8 mouse cellular contexts compared by ENCODE assay signal in the genomic region with DNA sequence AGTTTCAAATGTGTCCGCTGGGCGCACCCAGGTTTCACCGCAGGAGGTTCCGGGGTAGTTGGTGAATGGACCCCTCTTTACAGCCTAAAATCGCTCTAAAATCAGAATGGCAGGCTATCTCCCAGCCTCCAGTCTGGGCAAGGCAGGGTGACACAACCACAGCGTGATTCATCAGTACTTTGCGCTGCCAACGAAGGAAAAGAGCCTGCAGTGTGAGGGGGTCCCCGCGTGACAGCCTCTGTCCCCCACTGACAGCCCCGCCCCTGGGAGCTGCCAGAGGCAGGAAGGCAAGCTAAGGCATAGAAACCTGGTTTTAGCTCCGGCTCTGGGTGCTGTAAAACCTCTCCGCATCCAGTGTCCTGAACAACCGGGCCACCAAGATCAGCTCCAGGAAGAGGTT. TPM values are rescaled to one million over a fixed set of nuclear protein-coding genes. Genes with fewer than 3 reads are reported as not detected.
DNase-seq lines count a peak whose midpoint lies in the region; ATAC-seq and TF ChIP-seq lines count a peak whose summit lies in the region.

No protein-coding gene starts in this region.

- no peak overlapping the region for H3K27ac ChIP-seq in embryonic facial prominence, embryonic 14.5 days (replicated peaks; ENCODE audit: low read depth, low read length)
- no peak overlapping the region for H3K27ac ChIP-seq in hindbrain, postnatal 0 days
- H3K27ac ChIP-seq in stomach, embryonic 15.5 days, result no peak overlapping the region

- H3K4me1 ChIP-seq in embryonic facial prominence, embryonic 14.5 days (ENCODE audit: control insufficient read depth, insufficient read depth, low read length), result peaks cover 7% of the 10 kb centered on the region
- H3K4me1 ChIP-seq in hindbrain, postnatal 0 days (ENCODE audit: insufficient read depth, low read length), result peaks cover 3% of the 10 kb centered on the region; the same call in 1 of the 2 replicates
- H3K4me1 ChIP-seq in stomach, embryonic 15.5 days, result peaks cover 27% of the 10 kb centered on the region

- no peaks in the 10 kb centered on the region for H3K36me3 ChIP-seq in embryonic facial prominence, embryonic 14.5 days (ENCODE audit: control insufficient read depth, insufficient read depth, low read length)
- no peaks in the 10 kb centered on the region for H3K36me3 ChIP-seq in hindbrain, postnatal 0 days (ENCODE audit: insufficient read depth, low read length)
- no peaks in the 10 kb centered on the region for H3K36me3 ChIP-seq in stomach, embryonic 15.5 days

- no peak; the same call in 1 of the 2 replicates for ATAC-seq in embryonic facial prominence, embryonic 14.5 days (ENCODE audit: low read depth)
- ATAC-seq in hindbrain, postnatal 0 days, result no peak
- ATAC-seq in megakaryocyte, adult 5-6 weeks (ENCODE audit: poor library complexity, severe bottlenecking), result peak; percentile 49
- ATAC-seq in stomach, embryonic 15.5 days (ENCODE audit: insufficient read depth, low FRiP score, low read depth), result no peak

- peak overlapping the region; percentile 55 for H3K9ac ChIP-seq in embryonic facial prominence, embryonic 14.5 days (ENCODE audit: low read depth, low read length)
- peak overlapping the region; percentile 47; the same call in 1 of the 2 replicates for H3K9ac ChIP-seq in hindbrain, postnatal 0 days (replicated peaks; ENCODE audit: low read length)
- 0 out of 2 replicates have a peak overlapping the region, but pooled peaks have one; percentile 20 for H3K9ac ChIP-seq in stomach, embryonic 15.5 days

- no peak for TF ChIP-seq CTCF in hindbrain, postnatal 0 days (IDR thresholded peaks at IDR 0.05; ENCODE audit: low read depth)

- 9% methylated on average over 14 of the region's 14 CpGs for WGBS in embryonic facial prominence, embryonic 14.5 days
- WGBS in hindbrain, postnatal 0 days, result 11% methylated on average over 14 of the region's 14 CpGs
- 4% methylated on average over 14 of the region's 14 CpGs for WGBS in stomach, embryonic 15.5 days

- H3K27me3 ChIP-seq in embryonic facial prominence, embryonic 14.5 days (replicated peaks; ENCODE audit: control insufficient read depth, insufficient read depth, low read length), result peaks cover 44% of the 10 kb centered on the region
- peaks cover 19% of the 10 kb centered on the region; the same call in 1 of the 2 replicates for H3K27me3 ChIP-seq in hindbrain, postnatal 0 days (ENCODE audit: insufficient read depth, low read length)
- peaks cover 19% of the 10 kb centered on the region; the same call in 1 of the 2 replicates for H3K27me3 ChIP-seq in stomach, embryonic 15.5 days (replicated peaks)

- H3K9me3 ChIP-seq in embryonic facial prominence, embryonic 14.5 days (ENCODE audit: control insufficient read depth, low read length), result no peaks in the 10 kb centered on the region
- H3K9me3 ChIP-seq in hindbrain, postnatal 0 days (ENCODE audit: low read length), result no peaks in the 10 kb centered on the region
- H3K9me3 ChIP-seq in stomach, embryonic 15.5 days, result no peaks in the 10 kb centered on the region

- H3K4me2 ChIP-seq in embryonic facial prominence, embryonic 14.5 days (ENCODE audit: low read depth, low read length), result peak overlapping the region; percentile 94
- peak overlapping the region; percentile 99 for H3K4me2 ChIP-seq in hindbrain, postnatal 0 days (ENCODE audit: low read depth, low read length)
- peak overlapping the region; percentile 96 for H3K4me2 ChIP-seq in stomach, embryonic 15.5 days

- peak; percentile 10 for DNase-seq in spleen, adult 12 weeks (ENCODE audit: low spot score)
- DNase-seq in spleen, postnatal 14 days (ENCODE audit: low spot score in 2 of 2), result no peak
- no peak for DNase-seq in embryonic facial prominence, embryonic 14.5 days (ENCODE audit: low spot score)
- DNase-seq in hindbrain, postnatal 0 days (ENCODE audit: low spot score), result no peak
- DNase-seq in embryo, embryonic 9.5 days (ENCODE audit: extremely low spot score), result no peak
- DNase-seq in layer of hippocampus, adult 11-12 months (ENCODE audit: low spot score), result no peak

- peak overlapping the region; percentile 47 for H3K4me3 ChIP-seq in embryonic facial prominence, embryonic 14.5 days (ENCODE audit: low read depth, low read length)
- peak overlapping the region; percentile 46 for H3K4me3 ChIP-seq in hindbrain, postnatal 0 days (ENCODE audit: low read length)
- peak overlapping the region; percentile 46 for H3K4me3 ChIP-seq in stomach, embryonic 15.5 days (replicated peaks)

RNA-seq across cellular contexts. Expression of gene Cd247, which starts 56.9 kb away (rescaled TPM):
- polyA plus RNA-seq in embryonic facial prominence, embryonic 14.5 days (2014; fragmentation: Nextera tagmentation; extraction: Ambion mirVana), result 0.42 and 0.94 TPM in 2 replicates
- not detected in 2 replicates for total RNA-seq in hindbrain, postnatal 0 days (2014; rRNA removed)
- 0.39 and 0.55 TPM in 2 replicates for polyA plus RNA-seq in hindbrain, postnatal 0 days (2015; fragmentation: Nextera tagmentation; extraction: Ambion mirVana)
- 1.1 and 2.8 TPM in 2 replicates for total RNA-seq in megakaryocyte, adult 5-6 weeks (2015)
- total RNA-seq in megakaryocyte, adult 5-6 weeks (2017), result 2.1 and 3.7 TPM in 2 replicates
- polyA plus RNA-seq in stomach, embryonic 15.5 days (2015; fragmentation: Nextera tagmentation; extraction: Ambion mirVana), result 0.55 and 0.73 TPM in 2 replicates
